Mouse (Mus musculus) forebrain, postnatal 0 days (tissue): ENCODE measurements around the gene Gm21834. TPM values are rescaled to one million over a fixed set of nuclear protein-coding genes. Genes with fewer than 3 reads are reported as not detected.

ENCODE experiments used
- ATAC-seq: fragments of 200-750 bp; cut with Nextera tagmentation; 2 replicates; pipeline ENCODE4 v1.8.0; 2017; ENCODE audit warnings: mild to moderate bottlenecking, moderate library complexity
- DNase-seq: peaks from one replicate; pipeline ENCODE4 v3.0.0-alpha.2; 2015
- H3K27ac ChIP-seq: fragments of 300-500 bp; sonication (generic); 2 replicates; pipeline ENCODE4 v1.5.1; 2014; ENCODE audit warnings: low read depth, mild to moderate bottlenecking, antibody characterized with exemption, low read length, moderate library complexity, mixed read lengths
- H3K27me3 ChIP-seq: fragments of 300-500 bp; sonication (generic); 2 replicates; pipeline ENCODE4 v1.6.1; 2014; ENCODE audit warnings: mild to moderate bottlenecking, low read length, mixed read lengths; ENCODE audit not compliant: insufficient read depth
- H3K36me3 ChIP-seq: fragments of 300-500 bp; sonication (generic); 2 replicates; pipeline ENCODE4 v1.6.1; 2014; ENCODE audit warnings: mild to moderate bottlenecking, moderate library complexity; ENCODE audit not compliant: insufficient read depth
- H3K4me1 ChIP-seq: fragments of 300-500 bp; sonication (generic); 2 replicates; pipeline ENCODE4 v1.6.1; 2014; ENCODE audit warnings: antibody characterized with exemption; ENCODE audit not compliant: insufficient read depth
- H3K4me2 ChIP-seq: fragments of 300-500 bp; sonication (generic); 2 replicates; pipeline ENCODE4 v1.6.1; 2014; ENCODE audit warnings: low read depth, mild to moderate bottlenecking, moderate library complexity
- H3K4me3 ChIP-seq: fragments of 300-500 bp; sonication (generic); 2 replicates; pipeline ENCODE4 v1.5.1; 2014; ENCODE audit warnings: low read depth, low read length, mixed read lengths
- H3K9ac ChIP-seq: fragments of 300-500 bp; sonication (generic); 2 replicates; pipeline ENCODE4 v1.6.1; 2014; ENCODE audit warnings: mild to moderate bottlenecking
- H3K9me3 ChIP-seq: fragments of 300-500 bp; sonication (generic); 2 replicates; pipeline ENCODE4 v1.6.1; 2016; ENCODE audit warnings: low read length
- CTCF ChIP-seq: sonication (generic); IDR thresholded peaks from 2 replicates; pipeline ENCODE4 v1.5.1; 2016; ENCODE audit warnings: antibody characterized with exemption, control low read depth, low read depth
- WGBS: fragments of 180-500 bp; shearing (Covaris S2); extraction: QIAGEN DNeasy Blood & Tissue Kit; methylation state at CpG from one replicate; pipeline ENCODE4 v1.1.7; 2014; 5-methylcytosine and 5-hydroxymethylcytosine counted together
- polyA plus RNA-seq: library from polyadenylated mRNA; unstranded; fragments of >200 nt; fragmentation: Nextera tagmentation; extraction: Ambion mirVana; gene quantifications from 2 replicates; pipeline ENCODE4 v1.2.1, GENCODE M21; 2015
- total RNA-seq: library from RNA; depleted of rRNA; stranded (reverse); fragments of >200 nt; gene quantifications from 2 replicates; pipeline ENCODE4 v1.2.3, GENCODE M21; 2014; rRNA removed

The Gm21834 gene
- not detected in 2 replicates for total RNA-seq
- not detected in 2 replicates for polyA plus RNA-seq

GRCm38 (mm10) chr17:57742119-57742518 lies at the start of gene Gm21834:
Gene Gm21834 (minus strand): TSS chr17:57742219.
- Histone ChIP-seq H3K4me3 (no peak within 1 kb of the TSS), H3K9ac (no peak within 1 kb of the TSS), H3K9me3 (no peaks in the 10 kb centered on the region), H3K27ac (no peak within 1 kb of the TSS), H3K27me3 (no peaks in the 10 kb centered on the region), H3K4me2 (no peak within 1 kb of the TSS), H3K36me3 (no peaks in the 10 kb centered on the region), H3K4me1 (no peaks in the 10 kb centered on the region)
- ATAC-seq (no peak), DNase-seq (no peak)
- TF ChIP-seq CTCF: no peak
- WGBS: 86% methylated on average over 5 of the region's 5 CpGs

DNA sequence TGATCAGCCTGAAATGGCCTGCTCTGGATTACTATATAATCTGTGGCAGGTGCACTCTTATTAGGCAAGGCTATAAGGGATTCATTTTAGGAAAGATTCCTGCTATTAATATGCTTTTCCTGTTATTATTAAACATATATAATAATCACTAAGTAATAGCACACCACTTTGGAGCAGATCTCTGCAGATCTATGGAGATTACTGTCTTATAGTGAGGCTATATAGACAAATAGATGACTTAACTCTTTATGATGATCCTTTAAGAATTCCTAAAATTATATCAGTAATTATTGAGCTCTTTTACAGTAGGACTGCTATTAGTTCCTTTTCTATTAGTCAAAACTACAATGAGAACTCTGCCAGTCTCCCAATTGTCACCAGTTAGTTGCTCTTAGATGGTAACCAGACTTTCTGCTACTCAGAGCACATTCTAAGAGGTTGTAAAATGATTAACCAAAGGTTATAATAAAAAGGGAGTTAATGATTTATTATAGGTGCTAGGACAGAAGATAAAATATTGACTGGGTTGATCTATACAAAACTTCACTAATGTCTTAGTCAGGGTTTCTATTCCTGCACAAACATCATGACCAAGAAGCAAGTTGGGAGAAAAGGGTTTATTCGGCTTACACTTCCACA lies 46.3 kb upstream of the Gm21834 start:
- WGBS: 93% methylated on average over 1 of the region's 1 CpGs
- no peak overlapping the region for H3K9ac ChIP-seq

GRCm38 (mm10) chr17:57770904-57771303 lies 28.9 kb upstream of the Gm21834 start:
- peak overlapping the region; percentile 41 for H3K4me3 ChIP-seq
- no peaks in the 10 kb centered on the region for H3K36me3 ChIP-seq
- peak; percentile 87 for TF ChIP-seq CTCF
- no peaks in the 10 kb centered on the region for H3K4me1 ChIP-seq
- H3K9ac ChIP-seq: no peak overlapping the region
- peak; percentile 83 for ATAC-seq
- H3K27me3 ChIP-seq: no peaks in the 10 kb centered on the region
- H3K4me2 ChIP-seq: peak overlapping the region; percentile 60; the same call in 1 of the 2 replicates
- WGBS: 19% methylated on average over 4 of the region's 4 CpGs
- DNase-seq: peak; percentile 80
- H3K9me3 ChIP-seq: no peaks in the 10 kb centered on the region
- H3K27ac ChIP-seq: no peak overlapping the region

More for the DNA sequence above, 46.3 kb upstream of the Gm21834 start:
- no peak overlapping the region for H3K27ac ChIP-seq
- no peaks in the 10 kb centered on the region for H3K4me1 ChIP-seq
- no peaks in the 10 kb centered on the region for H3K9me3 ChIP-seq
- no peak for ATAC-seq
- no peak for TF ChIP-seq CTCF
- no peaks in the 10 kb centered on the region for H3K36me3 ChIP-seq
- H3K27me3 ChIP-seq: no peaks in the 10 kb centered on the region
- DNase-seq: no peak
- no peak overlapping the region for H3K4me2 ChIP-seq
- no peak overlapping the region for H3K4me3 ChIP-seq

- Histone ChIP-seq H3K9me3 (no peaks in the 10 kb centered on the region), H3K27ac (no peak within 1 kb of the TSS), H3K9ac (peak within 1 kb of the TSS; percentile 44), H3K4me2 (peak within 1 kb of the TSS; percentile 60), H3K4me3 (peak within 1 kb of the TSS; percentile 41), H3K4me1 (no peaks in the 10 kb centered on the region), H3K27me3 (no peaks in the 10 kb centered on the region), H3K36me3 (no peaks in the 10 kb centered on the region)
- no peak for TF ChIP-seq CTCF
- peak; percentile 51 for DNase-seq
- 16% methylated on average over 26 of the region's 26 CpGs for WGBS
- peak; percentile 81 for ATAC-seq
Measured at GRCm38 (mm10) chr17:57768622-57769610, 26.9 kb upstream of the Gm21834 start, which contains the start of gene Cntnap5c. Gene Cntnap5c (plus strand): TSS chr17:57769570.

DNA sequence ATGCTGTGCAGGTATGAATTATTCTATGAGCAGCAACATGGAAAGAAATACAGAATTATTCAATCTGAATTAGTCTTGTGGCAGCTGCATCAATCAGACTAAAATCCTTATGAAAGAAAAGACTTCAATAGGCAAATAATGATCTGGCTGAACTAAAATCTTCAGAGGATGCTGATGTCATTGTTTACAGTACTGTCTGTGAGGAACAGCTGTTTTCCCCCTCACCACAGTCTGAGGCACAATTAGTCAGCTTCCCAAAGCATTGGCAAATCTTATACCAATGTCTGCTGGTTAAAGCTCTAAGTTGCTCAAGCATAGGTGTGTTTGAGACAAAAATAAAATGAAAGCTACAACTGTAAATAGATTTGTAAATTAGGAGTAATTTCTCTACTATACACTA lies 25.3 kb upstream of the Gm21834 start:
- no peaks in the 10 kb centered on the region for H3K4me1 ChIP-seq
- H3K4me3 ChIP-seq: no peak overlapping the region
- TF ChIP-seq CTCF: no peak
- ATAC-seq: no peak
- H3K9ac ChIP-seq: no peak overlapping the region
- H3K4me2 ChIP-seq: no peak overlapping the region
- no peak overlapping the region for H3K27ac ChIP-seq
- no peaks in the 10 kb centered on the region for H3K9me3 ChIP-seq
- DNase-seq: no peak
- H3K27me3 ChIP-seq: no peaks in the 10 kb centered on the region
- no peaks in the 10 kb centered on the region for H3K36me3 ChIP-seq

DNA sequence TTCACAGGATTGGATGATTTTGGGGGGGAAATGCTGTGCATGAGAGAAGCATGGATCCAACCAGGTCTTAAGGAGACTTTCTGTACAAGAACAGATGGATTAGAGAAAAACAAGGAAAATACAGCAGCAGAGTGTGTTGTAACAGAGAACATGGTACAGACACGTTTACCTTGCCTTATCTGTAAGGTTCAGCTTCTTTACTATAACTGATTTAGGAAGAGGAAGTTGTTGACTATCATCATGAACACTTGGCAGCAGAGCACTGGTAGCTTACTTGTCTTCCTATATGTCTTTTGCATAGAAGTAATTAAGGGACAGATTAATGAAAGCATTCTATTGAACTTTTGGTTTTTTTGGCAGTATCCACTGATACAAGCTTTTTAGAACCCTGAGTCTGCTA lies 16.0 kb upstream of the Gm21834 start:
- Histone ChIP-seq H3K9me3 (no peaks in the 10 kb centered on the region), H3K4me3 (no peak overlapping the region), H3K27me3 (no peaks in the 10 kb centered on the region), H3K4me1 (no peaks in the 10 kb centered on the region), H3K27ac (no peak overlapping the region), H3K36me3 (no peaks in the 10 kb centered on the region), H3K9ac (no peak overlapping the region), H3K4me2 (no peak overlapping the region)
- no peak for TF ChIP-seq CTCF
- ATAC-seq (no peak), DNase-seq (no peak)
- WGBS: 62% methylated on average over 1 of the region's 1 CpGs

- no peaks in the 10 kb centered on the region for H3K27me3 ChIP-seq
- ATAC-seq: peak; percentile 42
- H3K9me3 ChIP-seq: no peaks in the 10 kb centered on the region
- H3K4me2 ChIP-seq: no peak overlapping the region
- no peaks in the 10 kb centered on the region for H3K36me3 ChIP-seq
- peak; percentile 29 for DNase-seq
- WGBS: 57% methylated on average over 3 of the region's 3 CpGs
- no peak for TF ChIP-seq CTCF
- H3K4me1 ChIP-seq: no peaks in the 10 kb centered on the region
- H3K4me3 ChIP-seq: no peak overlapping the region
- no peak overlapping the region for H3K9ac ChIP-seq
- H3K27ac ChIP-seq: no peak overlapping the region
Measured at GRCm38 (mm10) chr17:57694791-57695190, 47.2 kb downstream of the Gm21834 start.

Other genes starting within 250 kb of the Gm21834 start
- gene Vmn2r120, start 196.7 kb downstream of the Gm21834 start, total RNA-seq: not detected in 2 replicates
- gene Vmn2r120, start 196.7 kb downstream of the Gm21834 start, polyA plus RNA-seq: not detected in 2 replicates
- gene Cntnap5c, start 27.4 kb upstream of the Gm21834 start, total RNA-seq: 4.8 and 6.4 TPM in 2 replicates
- 1.0 and 1.7 TPM in 2 replicates for gene Cntnap5c, start 27.4 kb upstream of the Gm21834 start, polyA plus RNA-seq